Mouse (Mus musculus): ENCODE data around the gene Rab27a.
"Not testable (repeated sequence)": the region's sequence is repeated elsewhere in the genome, so short reads cannot be mapped to it uniquely, and the experiment has no call there.

The Rab27a gene

DNA sequence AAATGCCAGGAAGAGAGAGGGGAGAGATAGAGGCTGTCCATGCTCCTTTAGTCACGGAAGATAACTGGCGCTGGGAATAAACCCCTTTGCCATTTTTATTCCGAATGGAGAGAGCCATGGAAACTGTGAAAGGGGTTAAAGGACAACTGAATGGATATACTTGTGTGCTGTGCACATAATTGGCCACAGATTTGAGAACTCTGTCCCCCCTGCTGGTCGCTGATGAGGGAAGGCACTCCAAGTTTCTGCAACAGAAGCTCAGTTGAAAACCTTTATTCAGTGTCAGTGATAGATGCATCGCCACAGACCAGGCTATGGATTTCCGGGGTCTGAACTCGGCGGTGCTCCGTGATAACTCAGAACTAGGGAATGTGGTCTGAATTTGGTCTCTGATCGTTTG lies 45.5 kb downstream of the Rab27a start:
- DNase-seq (ENCODE audit: low spot score) = no peak

DNA sequence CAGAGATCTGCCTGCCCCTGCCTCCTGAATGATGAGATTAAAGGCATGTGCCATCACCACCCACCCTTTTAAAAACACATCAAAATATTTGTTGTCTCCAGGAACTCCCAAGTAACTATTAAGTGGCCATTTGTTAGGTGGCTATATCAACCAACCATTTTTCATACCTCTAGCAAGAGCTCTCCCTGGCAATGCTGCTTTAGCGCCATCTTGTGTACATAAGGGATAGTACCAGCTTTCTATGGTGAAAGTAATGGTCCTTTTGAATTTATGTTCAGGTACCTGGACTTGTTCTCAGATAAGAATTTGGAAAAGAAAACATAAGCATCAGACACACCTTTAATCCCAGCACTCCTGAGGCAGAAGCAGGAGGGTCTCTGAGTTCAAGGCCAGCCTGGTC lies 47.1 kb downstream of the Rab27a start:
- DNase-seq (ENCODE audit: low spot score) = peak; percentile 27

DNA sequence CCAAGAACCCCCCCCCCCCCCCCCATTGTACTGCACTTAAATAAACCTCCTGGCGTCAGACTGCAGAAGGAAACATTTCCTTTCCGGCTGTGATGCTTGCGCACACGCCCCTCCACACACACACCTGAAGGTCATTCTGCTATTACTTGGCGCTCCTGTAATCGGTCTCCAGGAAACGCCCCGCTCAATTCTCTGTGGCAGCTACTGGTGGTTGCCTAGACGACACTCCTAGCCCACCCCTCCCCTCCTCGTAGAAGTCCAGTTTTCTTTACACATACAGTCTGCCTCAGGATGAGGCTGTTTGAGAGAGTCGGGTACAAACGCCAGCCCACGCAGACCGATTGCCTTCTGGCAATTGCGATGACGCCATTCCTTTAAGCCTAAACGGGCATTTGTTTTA lies 49.9 kb downstream of the Rab27a start:
- no peak for DNase-seq (ENCODE audit: low spot score)

DNA sequence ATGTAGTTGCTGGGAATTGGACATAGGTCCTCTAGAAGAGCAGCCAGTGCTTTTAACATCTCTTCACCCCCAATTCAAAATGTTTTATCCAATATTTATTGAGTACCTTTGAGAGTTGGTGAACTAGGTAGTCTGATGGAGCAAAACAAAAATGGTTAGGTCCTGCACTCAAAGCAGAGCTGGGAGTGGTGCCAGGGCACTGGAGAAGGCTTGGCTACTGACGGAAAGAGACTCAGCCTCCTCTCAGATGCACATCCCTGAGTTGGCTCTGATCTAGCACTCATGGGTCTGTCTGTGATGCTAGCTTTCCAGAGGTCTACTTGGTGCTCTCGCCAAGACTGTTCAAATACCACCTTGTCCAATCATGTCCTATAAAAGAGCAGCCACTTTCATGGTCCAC lies 53.2 kb downstream of the Rab27a start:
- no peak for DNase-seq (ENCODE audit: low spot score)

DNA sequence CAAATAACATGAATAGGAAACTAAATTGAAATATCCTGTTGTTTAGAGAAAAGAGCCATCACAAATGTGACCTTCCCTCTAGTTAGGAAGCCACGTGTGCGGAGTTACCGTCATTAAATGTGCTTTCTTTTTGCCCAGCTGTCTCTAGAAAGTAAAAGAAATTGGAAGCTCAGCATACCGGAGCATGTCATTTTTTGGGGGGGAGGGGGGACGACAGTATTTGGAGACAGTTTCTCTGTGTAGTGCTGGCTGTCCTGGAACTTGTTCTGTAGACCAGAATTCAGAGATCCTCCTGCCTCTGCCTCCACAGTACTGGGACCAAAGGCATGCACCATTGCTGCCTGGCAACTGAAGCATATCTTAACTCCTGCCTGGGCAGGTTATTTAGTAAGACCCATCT lies 56.9 kb downstream of the Rab27a start, which contains the start of gene Khdc3:
Khdc3 (plus strand) TSS at position 301 of the 400 bp plus-strand sequence.
- DNase-seq (ENCODE audit: low spot score) = no peak

DNA sequence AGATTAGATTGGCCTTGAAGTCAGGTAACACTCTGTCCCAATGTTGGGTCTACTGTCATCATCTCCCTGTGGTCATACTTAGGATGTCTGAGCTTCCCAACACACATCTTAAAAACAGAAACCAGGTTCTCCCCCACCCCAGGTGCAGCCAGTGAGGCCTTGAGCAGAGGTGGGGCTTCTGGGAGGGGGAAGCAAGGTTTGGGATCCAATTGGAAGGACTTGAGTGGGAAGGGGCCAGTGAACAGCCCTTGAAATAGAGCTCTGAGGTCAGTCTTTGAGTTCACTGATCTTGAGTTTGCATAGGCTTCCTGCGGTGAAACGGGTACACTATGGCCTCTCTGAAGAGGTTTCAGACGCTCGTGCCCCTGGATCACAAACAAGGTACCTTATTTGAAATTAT lies 57.5 kb downstream of the Rab27a start, which contains the start of gene Gm20509:
Gm20509 (plus strand) TSS at position 290 of the 400 bp plus-strand sequence.
- DNase-seq (ENCODE audit: low spot score) = no peak

DNA sequence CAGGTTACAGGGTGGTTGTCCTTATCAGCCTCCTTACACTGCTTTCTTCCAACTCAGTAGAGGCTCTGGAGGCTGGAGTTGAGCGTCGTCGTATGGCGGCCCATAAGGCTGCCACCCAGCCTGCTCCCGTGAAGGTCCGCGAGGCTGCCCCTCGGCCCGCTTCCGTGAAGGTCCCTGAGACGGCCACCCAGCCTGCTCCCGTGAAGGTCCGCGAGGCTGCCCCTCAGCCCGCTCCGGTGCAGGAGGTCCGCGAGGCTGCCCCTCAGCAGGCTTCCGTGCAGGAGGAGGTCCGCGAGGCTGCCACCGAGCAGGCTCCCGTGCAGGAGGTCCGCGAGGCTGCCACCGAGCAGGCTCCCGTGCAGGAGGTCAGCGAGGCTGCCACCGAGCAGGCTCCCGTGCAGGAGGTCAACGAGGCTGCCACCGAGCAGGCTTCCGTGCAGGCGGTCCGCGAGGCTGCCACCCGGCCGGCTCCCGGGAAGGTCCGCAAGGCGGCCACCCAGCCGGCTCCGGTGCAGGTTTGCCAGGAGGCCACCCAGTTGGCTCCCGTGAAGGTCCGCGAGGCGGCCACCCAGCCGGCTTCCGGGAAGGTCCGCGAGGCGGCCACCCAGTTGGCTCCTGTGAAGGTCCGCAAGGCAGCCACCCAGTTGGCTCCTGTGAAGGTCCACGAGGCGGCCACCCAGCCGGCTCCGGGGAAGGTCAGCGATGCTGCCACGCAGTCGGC lies 58.7 kb downstream of the Rab27a start:
- DNase-seq (ENCODE audit: low spot score) = no peak

DNA sequence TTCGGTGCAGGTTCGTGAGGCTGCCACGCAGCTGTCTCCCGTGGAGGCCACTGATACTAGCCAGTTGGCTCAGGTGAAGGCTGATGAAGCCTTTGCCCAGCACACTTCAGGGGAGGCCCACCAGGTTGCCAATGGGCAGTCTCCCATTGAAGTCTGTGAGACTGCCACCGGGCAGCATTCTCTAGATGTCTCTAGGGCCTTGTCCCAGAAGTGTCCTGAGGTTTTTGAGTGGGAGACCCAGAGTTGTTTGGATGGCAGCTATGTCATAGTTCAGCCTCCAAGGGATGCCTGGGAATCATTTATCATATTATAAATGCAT lies 59.2 kb downstream of the Rab27a start:
- DNase-seq (ENCODE audit: low spot score) = no peak

DNA sequence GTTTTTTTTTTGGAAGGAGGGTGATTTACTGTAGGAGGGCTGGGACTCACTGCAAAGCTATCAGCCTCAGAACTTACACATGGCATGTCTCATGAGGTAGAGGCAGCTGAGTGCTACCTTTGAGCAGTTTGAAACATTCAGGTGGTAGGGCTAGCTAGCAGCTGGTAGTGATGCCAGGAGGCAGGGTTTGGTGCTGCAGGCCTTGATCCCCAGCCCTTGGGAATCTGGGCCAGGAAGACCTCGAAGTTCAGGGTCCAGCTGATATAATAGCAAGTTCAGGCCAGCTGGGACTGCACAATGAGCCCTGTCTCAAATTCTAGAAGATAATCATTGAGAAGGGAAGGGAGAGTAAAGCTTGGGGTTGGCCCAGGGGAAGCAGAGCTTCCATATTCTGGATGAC lies 60.5 kb downstream of the Rab27a start:
- DNase-seq (ENCODE audit: low spot score) = no peak

DNA sequence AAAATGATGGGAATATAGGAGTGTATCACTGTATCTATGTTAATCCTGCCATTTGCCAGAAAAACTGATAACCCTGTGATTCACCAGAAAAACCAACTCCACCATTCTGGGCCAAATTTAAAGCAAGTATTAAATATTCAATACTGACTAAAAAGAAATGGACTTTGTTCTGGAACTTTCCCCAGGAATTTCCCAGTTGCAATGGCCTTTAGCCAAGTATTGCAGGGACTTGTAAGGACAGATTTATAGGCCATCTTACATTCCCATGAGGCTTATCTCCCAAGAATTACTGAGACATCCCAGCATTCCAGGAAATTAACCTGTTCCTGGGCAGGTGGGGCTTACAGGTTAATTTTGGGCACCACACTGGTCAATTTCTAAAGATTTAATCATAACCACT lies 61.1 kb downstream of the Rab27a start:
- no peak for DNase-seq (ENCODE audit: low spot score)

DNA sequence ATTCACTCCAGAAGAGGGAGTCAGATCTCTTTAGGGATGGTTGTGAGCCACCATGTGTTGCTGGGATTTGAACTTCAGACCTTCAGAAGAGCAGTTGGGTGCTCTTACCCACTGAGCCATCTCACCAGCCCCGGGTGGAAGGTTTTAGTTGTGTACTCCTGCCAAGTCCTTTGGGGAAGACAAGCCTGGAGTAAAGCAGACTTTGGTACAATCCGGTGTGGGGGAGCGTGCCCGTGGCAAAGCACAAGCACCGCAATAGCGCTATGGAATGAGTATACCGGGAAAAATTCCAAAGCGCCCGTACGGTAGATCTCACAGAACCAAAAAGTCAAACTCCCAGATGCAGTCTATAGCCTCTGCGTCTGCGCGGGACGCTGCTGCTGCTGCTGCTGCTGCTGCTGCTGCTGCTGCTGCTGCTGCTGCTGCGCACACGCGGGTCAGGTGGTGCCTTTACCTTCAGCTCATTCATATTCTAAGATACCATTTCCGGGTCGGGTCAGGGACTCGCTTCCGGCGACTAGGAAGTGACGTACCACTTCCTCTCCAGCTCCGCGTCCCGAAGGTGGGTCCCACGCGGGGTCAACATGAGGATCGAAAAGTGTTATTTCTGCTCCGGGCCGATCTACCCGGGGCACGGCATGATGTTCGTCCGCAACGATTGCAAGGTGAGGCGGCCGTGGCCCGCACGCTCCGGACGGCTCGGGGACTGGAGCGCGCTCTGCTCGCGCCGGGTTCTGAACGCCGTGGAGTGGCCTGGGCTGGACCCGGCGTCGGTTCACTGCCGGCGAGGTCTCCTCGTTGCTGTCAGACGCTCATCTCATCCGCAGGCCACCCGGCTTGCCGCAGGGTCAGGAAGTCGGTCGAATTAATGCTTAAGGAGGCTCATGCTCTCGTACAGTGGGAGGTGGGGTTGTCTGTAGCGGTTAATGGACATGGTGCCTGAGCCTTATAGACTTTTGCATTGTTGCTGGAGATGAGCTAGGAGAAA lies 68.6 kb downstream of the Rab27a start, which contains the start of gene Rsl24d1:
Rsl24d1 (plus strand) TSS at position 508 of the 988 bp plus-strand sequence.
- peak; percentile 88 for DNase-seq (ENCODE audit: low spot score)

DNA sequence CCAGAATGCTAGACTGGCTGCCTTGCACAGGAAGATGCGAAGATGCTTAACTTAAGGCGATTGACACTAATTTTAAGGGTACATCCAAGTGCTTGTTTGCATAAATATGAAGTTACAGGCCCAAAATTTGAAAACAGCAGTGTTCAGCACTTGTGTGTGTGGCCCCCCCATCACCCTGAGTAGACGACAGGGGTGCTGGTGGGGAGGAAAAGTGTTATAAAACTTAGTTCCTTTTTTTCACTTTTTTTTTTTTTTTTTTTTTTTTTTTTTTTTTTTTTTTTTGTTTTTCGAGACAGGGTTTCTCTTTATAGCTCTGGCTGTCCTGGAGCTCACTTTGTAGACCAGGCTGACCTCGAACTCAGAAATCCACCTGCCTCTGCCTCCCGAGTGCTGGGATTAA lies 72.0 kb downstream of the Rab27a start:
- not testable (repeated sequence) for DNase-seq (ENCODE audit: low spot score)

DNA sequence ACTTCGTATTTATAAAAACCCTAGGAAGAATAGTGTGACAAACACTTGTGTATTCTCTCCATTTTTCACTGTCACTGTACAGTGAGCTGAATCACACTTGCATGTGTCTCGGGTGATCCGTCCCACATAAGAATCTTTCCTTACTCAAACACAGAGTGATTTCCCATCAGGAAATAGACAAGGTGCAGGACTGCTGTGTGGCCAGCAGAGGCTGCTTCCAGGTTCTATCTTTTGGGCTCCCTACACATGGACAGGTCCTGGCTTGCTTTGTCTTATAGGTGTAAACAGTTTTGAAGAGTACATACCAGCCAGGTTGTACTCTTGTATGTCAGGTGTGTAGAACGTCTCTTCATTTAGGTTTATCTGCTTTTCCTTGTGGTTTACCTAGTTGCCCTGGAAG lies 73.4 kb downstream of the Rab27a start:
- no peak for DNase-seq (ENCODE audit: low spot score)

DNA sequence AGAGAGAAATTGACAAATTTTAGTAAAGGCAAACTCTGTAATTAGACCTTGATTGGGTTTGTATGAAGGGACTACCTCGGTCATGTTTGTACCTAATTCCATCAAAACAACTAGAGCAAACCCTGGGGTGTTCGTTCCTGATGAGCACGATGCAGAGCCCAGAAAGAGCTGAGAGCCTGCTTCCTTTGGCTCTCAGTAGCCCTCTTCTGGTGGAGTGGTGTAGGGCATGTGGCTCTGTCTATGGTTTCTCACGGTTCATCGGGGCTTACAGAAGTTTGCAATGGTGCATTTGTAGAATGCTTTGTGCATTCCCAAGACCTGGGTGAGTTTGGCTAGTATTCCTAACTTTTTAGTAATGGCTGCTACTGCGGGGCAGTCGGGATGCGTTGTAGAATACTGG lies 77.1 kb downstream of the Rab27a start:
- no peak for DNase-seq (ENCODE audit: low spot score)

DNA sequence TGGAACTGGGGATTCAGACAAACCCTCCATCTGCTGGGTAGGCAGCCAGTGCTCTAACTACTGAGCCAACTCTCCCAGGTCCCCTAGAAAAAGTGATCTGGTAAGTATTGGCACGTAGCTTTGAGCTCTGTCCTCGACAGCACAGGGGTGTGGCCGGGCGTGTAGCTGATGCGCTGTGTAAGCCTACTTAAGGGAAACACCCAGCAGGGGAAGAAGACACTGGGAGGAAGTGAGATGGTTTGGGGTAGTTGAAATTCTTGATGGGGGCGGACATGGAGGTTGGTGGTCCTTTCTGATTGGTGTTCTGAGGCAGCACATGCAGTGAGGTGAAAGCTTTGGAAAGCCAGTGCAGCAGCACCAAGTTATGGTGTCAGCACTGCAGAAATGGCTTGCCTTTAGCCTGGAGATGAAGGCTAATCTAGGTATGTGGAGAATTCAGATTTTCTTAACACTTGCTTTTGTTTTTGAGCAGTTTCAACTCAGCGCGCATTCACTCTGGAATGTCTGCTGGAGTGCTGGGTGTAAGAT lies 80.5 kb downstream of the Rab27a start:
- DNase-seq (ENCODE audit: low spot score) = no peak

DNA sequence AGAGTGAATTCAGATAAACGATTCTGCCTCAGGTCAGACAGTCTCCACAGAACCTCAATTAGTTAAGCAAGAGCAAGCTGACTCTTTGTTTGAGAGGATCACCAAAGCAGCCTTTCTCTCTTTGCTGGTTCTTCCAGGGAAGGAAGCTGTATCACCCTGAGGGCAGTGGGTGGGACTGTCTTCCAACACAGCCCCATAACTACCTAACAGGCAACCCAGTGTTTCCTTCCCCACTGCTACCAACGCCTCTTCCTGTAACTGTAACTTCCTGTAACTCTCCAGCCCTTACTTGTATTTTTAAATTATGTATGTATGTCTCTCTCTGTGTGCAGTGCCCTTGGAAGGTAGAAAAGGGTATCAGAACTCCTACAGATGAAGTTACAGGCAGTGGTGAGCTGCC lies 82.8 kb downstream of the Rab27a start:
- DNase-seq (ENCODE audit: low spot score) = no peak

DNA sequence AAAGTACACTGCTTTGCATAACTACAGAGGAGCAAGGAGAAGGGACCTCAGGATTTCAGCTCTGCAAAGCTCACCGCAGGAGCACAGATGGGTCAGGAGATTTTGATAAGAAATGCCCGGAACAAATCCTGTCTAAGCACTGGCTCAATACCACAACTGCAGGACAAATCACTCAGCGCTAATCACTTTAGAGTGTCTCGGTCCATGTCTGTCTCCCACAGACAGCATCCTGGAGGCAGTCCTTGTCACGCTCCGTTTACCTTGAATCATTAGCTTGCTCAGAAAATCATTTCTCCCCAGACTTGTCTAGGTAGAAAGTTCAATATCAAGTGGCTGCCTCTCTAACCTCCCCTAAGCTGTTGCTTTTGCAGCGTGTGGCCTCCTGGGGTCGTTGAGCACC lies 85.2 kb downstream of the Rab27a start:
- no peak for DNase-seq (ENCODE audit: low spot score)

DNA sequence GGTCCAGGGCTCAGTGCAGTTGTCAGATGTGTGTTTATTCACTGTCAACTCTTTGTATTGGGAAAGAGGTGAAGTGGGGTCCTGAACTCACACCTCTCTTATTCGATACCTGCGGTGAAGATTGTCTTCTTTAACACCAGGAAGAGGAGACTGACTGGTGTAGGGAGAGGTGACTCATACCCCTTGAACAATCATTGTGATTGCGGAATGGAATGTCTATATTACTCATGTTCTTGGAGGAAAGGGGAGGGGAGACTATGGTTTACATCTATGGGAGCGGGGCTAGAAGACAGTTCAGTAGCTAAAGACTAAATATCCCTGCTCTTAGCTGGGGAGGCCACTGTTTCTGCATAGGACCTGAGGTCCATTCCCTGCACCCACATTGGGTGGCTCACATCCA lies 85.9 kb downstream of the Rab27a start:
- no peak for DNase-seq (ENCODE audit: low spot score)

DNA sequence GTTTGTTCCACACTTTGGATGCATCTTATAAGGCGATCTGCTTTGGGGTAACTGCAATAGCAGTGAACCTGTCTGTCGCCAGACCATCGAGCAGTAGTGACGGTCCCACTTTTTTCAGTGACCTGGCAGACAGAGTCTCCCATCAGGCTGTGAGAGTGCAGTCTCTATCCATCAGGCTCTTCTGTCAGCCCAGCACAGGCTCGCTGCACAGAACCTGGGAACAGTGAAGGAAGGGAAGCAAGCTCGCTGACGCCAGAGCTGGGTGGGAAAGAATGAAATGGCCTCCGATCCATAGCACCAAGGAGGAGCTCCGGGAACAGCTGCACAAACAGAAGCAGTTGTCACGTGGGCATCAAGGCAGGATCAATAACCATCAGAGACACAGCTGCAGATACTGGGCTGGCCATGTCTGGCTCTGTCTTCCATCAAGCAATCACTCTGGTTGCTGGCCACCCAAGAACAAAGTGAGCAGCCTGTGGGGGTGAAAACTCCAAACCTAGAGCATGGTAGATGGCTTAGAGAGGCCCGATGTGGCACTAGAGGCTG lies 92.8 kb downstream of the Rab27a start:
- DNase-seq (ENCODE audit: low spot score) = no peak
